Mouse (Mus musculus): Measurements from ENCODE around the gene Ms4a15. TPM values are rescaled to one million over a fixed set of nuclear protein-coding genes. Genes with fewer than 3 reads are reported as not detected.

Gene Ms4a15
- total and polyA plus RNA-seq, 3 experiments = not detected

DNA sequence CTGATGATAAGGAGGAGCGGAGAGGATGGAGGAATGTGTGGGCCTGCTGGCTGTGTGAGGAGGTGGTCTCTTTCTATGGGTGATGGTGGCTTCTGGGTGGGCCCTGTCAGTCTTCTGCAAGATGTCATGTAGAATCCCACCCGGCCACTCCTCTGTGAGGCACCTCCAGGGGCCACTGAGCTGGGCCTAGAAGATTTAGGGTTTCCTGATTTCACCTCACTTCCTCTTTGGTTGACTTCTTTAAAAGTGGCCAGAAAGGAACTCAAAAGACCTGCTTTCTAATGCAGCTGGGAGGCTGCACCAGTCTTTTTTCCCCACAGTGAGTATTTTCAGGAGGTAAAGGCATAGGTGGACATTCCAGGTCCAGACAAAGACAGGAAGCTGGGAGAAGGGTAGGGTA lies 62.4 kb downstream of the Ms4a15 start:
- peaks cover 0 to 10% of the 10 kb centered on the region in 2 experiments; a peak in 1 of 4 replicates for H3K4me1 ChIP-seq (ENCODE audit: control insufficient read depth in 1 of 2, insufficient read depth in 2 of 2, low read length in 2 of 2)
- no peaks in the 10 kb centered on the region for H3K9me3 ChIP-seq (replicated peaks; ENCODE audit: insufficient read depth, low read length)
- no peak overlapping the region for H3K4me3 ChIP-seq (ENCODE audit: control insufficient read depth in 1 of 2, insufficient read depth in 1 of 2, low read depth in 2 of 2, low read length in 2 of 2)
- no peaks in the 10 kb centered on the region for H3K36me3 ChIP-seq (ENCODE audit: control insufficient read depth in 1 of 2, insufficient read depth in 2 of 2, low read length in 2 of 2)
- TF ChIP-seq ZNF384 (IDR thresholded peaks at IDR 0.05; ENCODE audit: low read depth, low read length) (no peak), USF1 (IDR thresholded peaks at IDR 0.05; ENCODE audit: low read depth, low read length) (no peak), USF2 (IDR thresholded peaks at IDR 0.05; ENCODE audit: borderline replicate concordance in 1 of 2, insufficient read depth in 1 of 2, low read depth in 1 of 2, low read length in 2 of 2) (no peak), POLR2AphosphoS5 (IDR thresholded peaks at IDR 0.05; ENCODE audit: borderline replicate concordance, low read depth, low read length) (no peak), POLR2AphosphoS2 (IDR thresholded peaks at IDR 0.05; ENCODE audit: low read length) (no peak), HCFC1 (IDR thresholded peaks at IDR 0.05; ENCODE audit: low read depth, low read length) (no peak), RAD21 (IDR thresholded peaks at IDR 0.05; ENCODE audit: low read depth, low read length) (no peak), SMC3 (IDR thresholded peaks at IDR 0.05; ENCODE audit: low read depth, low read length) (no peak), SIN3A (IDR thresholded peaks at IDR 0.05; ENCODE audit: low read length) (no peak)
- no peak overlapping the region for H3K27ac ChIP-seq (ENCODE audit: control insufficient read depth, low read depth, low read length)
- peaks cover 2 to 4% of the 10 kb centered on the region in 2 experiments; a peak in 3 of 4 replicates for H3K27me3 ChIP-seq (ENCODE audit: control insufficient read depth in 1 of 2, insufficient read depth in 2 of 2, low read length in 2 of 2)
- no peak overlapping the region for H3K9ac ChIP-seq (ENCODE audit: control insufficient read depth, low read depth, low read length, poor library complexity, severe bottlenecking)
- no peaks in the 10 kb centered on the region for H3K79me2 ChIP-seq (ENCODE audit: control insufficient read depth, insufficient read depth, low read length, poor library complexity)
- no peak for DNase-seq (ENCODE audit: low read depth, low spot score)

Other genes starting within 250 kb of the Ms4a15 start
- gene Cd6, start 163.2 kb downstream of the Ms4a15 start, total RNA-seq (2012; rRNA removed) = not detected in 2 replicates
- gene Cd6, start 163.2 kb downstream of the Ms4a15 start, polyA plus RNA-seq (2012; ENCODE audit: insufficient read depth in 1 of 2, insufficient read length in 2 of 2, low read depth in 1 of 2, low replicate concordance in 2 of 2, missing spikeins in 1 of 2) = not detected
- gene Slc15a3, start 153.5 kb downstream of the Ms4a15 start, total RNA-seq (2012; rRNA removed) = not detected in 2 replicates
- gene Slc15a3, start 153.5 kb downstream of the Ms4a15 start, polyA plus RNA-seq (2012; ENCODE audit: insufficient read depth in 1 of 2, insufficient read length in 2 of 2, low read depth in 1 of 2, low replicate concordance in 2 of 2, missing spikeins in 1 of 2) = not detected
- gene Tmem132a, start 123.3 kb downstream of the Ms4a15 start, total RNA-seq (2012; rRNA removed) = not detected in 2 replicates
- not detected for gene Tmem132a, start 123.3 kb downstream of the Ms4a15 start, polyA plus RNA-seq (2012; ENCODE audit: insufficient read depth in 1 of 2, insufficient read length in 2 of 2, low read depth in 1 of 2, low replicate concordance in 2 of 2, missing spikeins in 1 of 2)
- 20.6 and 30.4 TPM in 2 replicates for gene Tmem109, start 111.2 kb downstream of the Ms4a15 start, total RNA-seq (2012; rRNA removed)
- 10 to 100 TPM in 1 of 2 experiments, not detected in 1; 42.4 TPM for gene Tmem109, start 111.2 kb downstream of the Ms4a15 start, polyA plus RNA-seq (2012; ENCODE audit: insufficient read depth in 1 of 2, insufficient read length in 2 of 2, low read depth in 1 of 2, low replicate concordance in 2 of 2, missing spikeins in 1 of 2)
- 154 and 158 TPM in 2 replicates for gene Prpf19, start 98.0 kb downstream of the Ms4a15 start, total RNA-seq (2012; rRNA removed)
- gene Prpf19, start 98.0 kb downstream of the Ms4a15 start, polyA plus RNA-seq (2012; ENCODE audit: insufficient read depth in 1 of 2, insufficient read length in 2 of 2, low read depth in 1 of 2, low replicate concordance in 2 of 2, missing spikeins in 1 of 2) = 100 to 1,000 TPM; 128 to 363 TPM
- not detected in 2 replicates for gene Zp1, start 72.6 kb downstream of the Ms4a15 start, total RNA-seq (2012; rRNA removed)
- gene Zp1, start 72.6 kb downstream of the Ms4a15 start, polyA plus RNA-seq (2012; ENCODE audit: insufficient read depth in 1 of 2, insufficient read length in 2 of 2, low read depth in 1 of 2, low replicate concordance in 2 of 2, missing spikeins in 1 of 2) = not detected
- gene Ptgdr2, start 56.1 kb downstream of the Ms4a15 start, total RNA-seq (2012; rRNA removed) = 0.33 and 0.46 TPM in 2 replicates
- under 1 TPM in 1 of 2 experiments, not detected in 1; 0.31 TPM for gene Ptgdr2, start 56.1 kb downstream of the Ms4a15 start, polyA plus RNA-seq (2012; ENCODE audit: insufficient read depth in 1 of 2, insufficient read length in 2 of 2, low read depth in 1 of 2, low replicate concordance in 2 of 2, missing spikeins in 1 of 2)
- 20.2 and 29.5 TPM in 2 replicates for gene Ccdc86, start 44.0 kb downstream of the Ms4a15 start, total RNA-seq (2012; rRNA removed)
- 10 to 100 TPM in 1 of 2 experiments, not detected in 1; 50.9 TPM for gene Ccdc86, start 44.0 kb downstream of the Ms4a15 start, polyA plus RNA-seq (2012; ENCODE audit: insufficient read depth in 1 of 2, insufficient read length in 2 of 2, low read depth in 1 of 2, low replicate concordance in 2 of 2, missing spikeins in 1 of 2)
- not detected in 2 replicates for gene Ms4a10, start 18.6 kb downstream of the Ms4a15 start, total RNA-seq (2012; rRNA removed)
- gene Ms4a10, start 18.6 kb downstream of the Ms4a15 start, polyA plus RNA-seq (2012; ENCODE audit: insufficient read depth in 1 of 2, insufficient read length in 2 of 2, low read depth in 1 of 2, low replicate concordance in 2 of 2, missing spikeins in 1 of 2) = not detected
- not detected in 2 replicates for gene Ms4a18, start 24.8 kb upstream of the Ms4a15 start, total RNA-seq (2012; rRNA removed)
- not detected for gene Ms4a18, start 24.8 kb upstream of the Ms4a15 start, polyA plus RNA-seq (2012; ENCODE audit: insufficient read depth in 1 of 2, insufficient read length in 2 of 2, low read depth in 1 of 2, low replicate concordance in 2 of 2, missing spikeins in 1 of 2)
- gene Ms4a8a, start 87.9 kb upstream of the Ms4a15 start, total RNA-seq (2012; rRNA removed) = not detected in 2 replicates
- gene Ms4a8a, start 87.9 kb upstream of the Ms4a15 start, polyA plus RNA-seq (2012; ENCODE audit: insufficient read depth in 1 of 2, insufficient read length in 2 of 2, low read depth in 1 of 2, low replicate concordance in 2 of 2, missing spikeins in 1 of 2) = not detected
- gene 1700017D01Rik, start 137.6 kb upstream of the Ms4a15 start, total RNA-seq (2012; rRNA removed) = not detected in 2 replicates
- gene 1700017D01Rik, start 137.6 kb upstream of the Ms4a15 start, polyA plus RNA-seq (2012; ENCODE audit: insufficient read depth in 1 of 2, insufficient read length in 2 of 2, low read depth in 1 of 2, low replicate concordance in 2 of 2, missing spikeins in 1 of 2) = not detected
- not detected in 2 replicates for gene 1700025F22Rik, start 172.1 kb upstream of the Ms4a15 start, total RNA-seq (2012; rRNA removed)
- not detected for gene 1700025F22Rik, start 172.1 kb upstream of the Ms4a15 start, polyA plus RNA-seq (2012; ENCODE audit: insufficient read depth in 1 of 2, insufficient read length in 2 of 2, low read depth in 1 of 2, low replicate concordance in 2 of 2, missing spikeins in 1 of 2)
- gene Ms4a13, start 203.5 kb upstream of the Ms4a15 start, total RNA-seq (2012; rRNA removed) = not detected in 2 replicates
- gene Ms4a13, start 203.5 kb upstream of the Ms4a15 start, polyA plus RNA-seq (2012; ENCODE audit: insufficient read depth in 1 of 2, insufficient read length in 2 of 2, low read depth in 1 of 2, low replicate concordance in 2 of 2, missing spikeins in 1 of 2) = not detected
- gene Ms4a12, start 239.2 kb upstream of the Ms4a15 start, total RNA-seq (2012; rRNA removed) = not detected in 2 replicates
- not detected for gene Ms4a12, start 239.2 kb upstream of the Ms4a15 start, polyA plus RNA-seq (2012; ENCODE audit: insufficient read depth in 1 of 2, insufficient read length in 2 of 2, low read depth in 1 of 2, low replicate concordance in 2 of 2, missing spikeins in 1 of 2)